Mouse (Mus musculus): ENCODE results near the gene Lig4. TPM values are rescaled to one million over a fixed set of nuclear protein-coding genes. Genes with fewer than 3 reads are reported as not detected.
A peak's percentile ranks its signal among the peaks of the same experiment; 100 is the strongest.

The Lig4 gene
- polyA plus RNA-seq, 1 experiment = 3.6 TPM

GRCm38 (mm10) chr8:9958338-9958737 is 19.1 kb downstream of the Lig4 start:
- 62% methylated on average over 4 of the region's 4 CpGs for WGBS

GRCm38 (mm10) chr8:9949134-9949890 is 28.2 kb downstream of the Lig4 start:
- no peaks in the 10 kb centered on the region for H3K4me1 ChIP-seq (ENCODE audit: control insufficient read depth, insufficient read depth, low read length)
- no peak for TF ChIP-seq CTCF (IDR thresholded peaks at IDR 0.05; ENCODE audit: control insufficient read depth, insufficient read depth, low read length)
- no peak for TF ChIP-seq POLR2A (IDR thresholded peaks at IDR 0.05; ENCODE audit: borderline replicate concordance, control insufficient read depth, low read depth, low read length)
- no peak overlapping the region for H3K4me3 ChIP-seq (replicated peaks; ENCODE audit: control insufficient read depth, low read depth, low read length)
- WGBS = 63% methylated on average over 10 of the region's 10 CpGs
- H3K27ac ChIP-seq (ENCODE audit: control insufficient read depth, insufficient read depth, low read depth, low read length, poor library complexity) = no peak overlapping the region

More at GRCm38 (mm10) chr8:9958338-9958737, 19.1 kb downstream of the Lig4 start:
- no peak overlapping the region for H3K27ac ChIP-seq (ENCODE audit: control insufficient read depth, insufficient read depth, low read depth, low read length, poor library complexity)
- H3K4me3 ChIP-seq (replicated peaks; ENCODE audit: control insufficient read depth, low read depth, low read length) = no peak overlapping the region
- TF ChIP-seq POLR2A (IDR thresholded peaks at IDR 0.05; ENCODE audit: borderline replicate concordance, control insufficient read depth, low read depth, low read length) (no peak), CTCF (IDR thresholded peaks at IDR 0.05; ENCODE audit: control insufficient read depth, insufficient read depth, low read length) (no peak)
- H3K4me1 ChIP-seq (ENCODE audit: control insufficient read depth, insufficient read depth, low read length) = no peaks in the 10 kb centered on the region

- no peak overlapping the region for H3K4me3 ChIP-seq (replicated peaks; ENCODE audit: control insufficient read depth, low read depth, low read length)
- TF ChIP-seq POLR2A (IDR thresholded peaks at IDR 0.05; ENCODE audit: borderline replicate concordance, control insufficient read depth, low read depth, low read length) = no peak
- no peak for TF ChIP-seq CTCF (IDR thresholded peaks at IDR 0.05; ENCODE audit: control insufficient read depth, insufficient read depth, low read length)
- no peaks in the 10 kb centered on the region; the same call in 1 of the 2 replicates for H3K4me1 ChIP-seq (ENCODE audit: control insufficient read depth, insufficient read depth, low read length)
- H3K27ac ChIP-seq (ENCODE audit: control insufficient read depth, insufficient read depth, low read depth, low read length, poor library complexity) = no peak overlapping the region
- 68% methylated on average over 7 of the region's 7 CpGs for WGBS
These were observed 41.9 kb downstream of the Lig4 start for GRCm38 (mm10) chr8:9935574-9935973.

DNA sequence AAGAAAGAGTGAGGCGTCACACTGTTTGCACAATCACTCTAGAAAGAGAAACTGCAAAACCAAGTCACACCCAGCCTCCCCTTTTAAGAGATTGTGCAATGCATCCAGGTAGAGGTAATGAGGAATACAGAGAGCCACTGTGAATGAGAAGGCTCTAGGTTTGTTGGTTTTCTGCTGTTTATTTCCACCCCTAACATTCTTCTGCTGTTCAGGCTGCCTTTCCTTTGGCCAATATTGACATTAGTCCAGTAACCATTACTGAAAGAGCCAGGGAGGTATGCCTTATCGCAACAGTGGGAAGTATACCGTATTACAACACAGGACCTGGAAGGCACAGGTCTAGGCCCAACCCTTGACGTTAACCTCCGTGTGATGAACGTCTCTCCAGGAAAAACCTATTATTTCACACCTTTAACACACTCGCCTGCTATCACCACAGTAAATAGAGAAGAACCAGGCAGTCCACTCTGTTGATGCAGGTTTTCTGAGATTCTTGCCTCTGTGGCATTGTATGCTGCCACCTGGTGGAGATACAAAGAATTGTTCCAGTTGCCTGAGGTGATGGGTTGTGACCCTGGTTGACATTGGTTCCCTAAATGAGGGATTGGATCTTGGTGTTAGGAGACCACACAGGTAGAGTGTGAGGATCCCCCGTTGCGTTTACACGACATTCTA is 42.5 kb downstream of the Lig4 start:
- WGBS = 27% methylated on average over 10 of the region's 10 CpGs
- Histone ChIP-seq H3K4me3 (replicated peaks; ENCODE audit: control insufficient read depth, low read depth, low read length) (no peak overlapping the region), H3K27ac (ENCODE audit: control insufficient read depth, insufficient read depth, low read depth, low read length, poor library complexity) (no peak overlapping the region), H3K4me1 (ENCODE audit: control insufficient read depth, insufficient read depth, low read length) (no peaks in the 10 kb centered on the region; the same call in 1 of the 2 replicates)
- no peak for TF ChIP-seq POLR2A (IDR thresholded peaks at IDR 0.05; ENCODE audit: borderline replicate concordance, control insufficient read depth, low read depth, low read length)
- TF ChIP-seq CTCF (IDR thresholded peaks at IDR 0.05; ENCODE audit: control insufficient read depth, insufficient read depth, low read length) = peak; percentile 37

- Histone ChIP-seq H3K27ac (ENCODE audit: control insufficient read depth, insufficient read depth, low read depth, low read length, poor library complexity) (no peak overlapping the region), H3K4me1 (ENCODE audit: control insufficient read depth, insufficient read depth, low read length) (no peaks in the 10 kb centered on the region; the same call in 1 of the 2 replicates), H3K4me3 (replicated peaks; ENCODE audit: control insufficient read depth, low read depth, low read length) (no peak overlapping the region)
- TF ChIP-seq POLR2A (IDR thresholded peaks at IDR 0.05; ENCODE audit: borderline replicate concordance, control insufficient read depth, low read depth, low read length) = no peak
- no peak for TF ChIP-seq CTCF (IDR thresholded peaks at IDR 0.05; ENCODE audit: control insufficient read depth, insufficient read depth, low read length)
These were observed 44.8 kb downstream of the Lig4 start for GRCm38 (mm10) chr8:9932711-9933110.

DNA sequence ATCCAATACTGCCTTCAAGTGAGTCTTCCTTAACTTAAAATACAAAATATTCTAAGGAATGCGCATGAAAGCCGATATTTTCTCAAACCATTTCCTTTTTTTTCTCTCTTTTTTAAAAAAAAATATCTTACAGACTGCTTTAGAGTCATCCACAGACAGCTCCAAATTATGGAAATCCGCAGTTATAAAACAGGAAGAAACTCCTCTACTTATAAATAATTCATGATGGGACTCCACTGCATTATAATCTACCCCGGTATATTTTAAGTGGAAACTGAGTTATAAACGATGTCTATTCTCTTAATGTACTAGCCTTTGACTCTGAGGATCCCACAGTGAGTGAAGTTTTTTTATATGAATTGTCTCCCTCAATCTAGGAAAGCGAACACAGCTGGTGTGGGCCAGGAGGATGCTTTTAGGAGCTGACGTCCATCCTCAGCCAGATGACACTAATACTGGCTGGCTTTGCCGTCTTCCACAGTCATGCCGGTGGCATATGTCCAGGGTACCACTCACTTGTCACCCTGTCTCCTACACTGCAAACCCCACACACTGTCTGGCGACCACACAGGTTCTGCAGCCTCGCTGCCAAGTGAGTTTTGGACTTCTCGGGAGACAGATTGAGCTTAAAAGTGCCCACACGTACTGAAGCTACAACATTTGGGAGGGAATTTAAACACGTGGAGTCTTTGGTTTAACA is 47.6 kb downstream of the Lig4 start:
- 81% methylated on average over 14 of the region's 14 CpGs for WGBS
- no peaks in the 10 kb centered on the region; the same call in 1 of the 2 replicates for H3K4me1 ChIP-seq (ENCODE audit: control insufficient read depth, insufficient read depth, low read length)
- H3K27ac ChIP-seq (ENCODE audit: control insufficient read depth, insufficient read depth, low read depth, low read length, poor library complexity) = no peak overlapping the region
- no peak for TF ChIP-seq CTCF (IDR thresholded peaks at IDR 0.05; ENCODE audit: control insufficient read depth, insufficient read depth, low read length)
- TF ChIP-seq POLR2A (IDR thresholded peaks at IDR 0.05; ENCODE audit: borderline replicate concordance, control insufficient read depth, low read depth, low read length) = no peak
- no peak overlapping the region for H3K4me3 ChIP-seq (replicated peaks; ENCODE audit: control insufficient read depth, low read depth, low read length)

Other genes with a start within 250 kb of the Lig4 start
- gene Fam155a, start 206.5 kb downstream of the Lig4 start, polyA plus RNA-seq (2011; ENCODE audit: insufficient read depth, insufficient read length, low replicate concordance, missing spikeins) = not detected in 2 replicates
- gene Gm10217, start 113.4 kb downstream of the Lig4 start, polyA plus RNA-seq (2011; ENCODE audit: insufficient read depth, insufficient read length, low replicate concordance, missing spikeins) = not detected in 2 replicates
- 2.8 and 4.1 TPM in 2 replicates for gene Abhd13, start within 50 bp of the Lig4 start, polyA plus RNA-seq (2011; ENCODE audit: insufficient read depth, insufficient read length, low replicate concordance, missing spikeins)
- 3.1 and 21.4 TPM in 2 replicates for gene Tnfsf13b, start 28.8 kb upstream of the Lig4 start, polyA plus RNA-seq (2011; ENCODE audit: insufficient read depth, insufficient read length, low replicate concordance, missing spikeins)
- not detected in 2 replicates for gene Myo16, start 176.2 kb upstream of the Lig4 start, polyA plus RNA-seq (2011; ENCODE audit: insufficient read depth, insufficient read length, low replicate concordance, missing spikeins)

Measured in bone marrow, adult 2 months (tissue).